Mouse (Mus musculus) urinary bladder, postnatal 4 days (tissue): ENCODE data around the gene Egfl8.
A peak's percentile ranks its signal among the peaks of the same experiment; 100 is the strongest.

Experiments used
- DNase-seq, 2 experiments: peaks; one replicate each; pipeline ENCODE4 v3.0.0; 2021 to 2022; ENCODE audit warnings: low spot score in 2 of 2

Gene Egfl8

GRCm38 (mm10) chr17:34627943-34628643 lies 12.3 kb upstream of the Egfl8 start, which contains the start of gene Ppt2:
Gene Ppt2, minus strand, starts transcription at chr17:34628510.
- peak; percentile 51 to 64 for DNase-seq

GRCm38 (mm10) chr17:34627093-34627942 lies 11.5 kb upstream of the Egfl8 start:
- peak; percentile 84 to 85 for DNase-seq

GRCm38 (mm10) chr17:34626773-34627092 lies 11.0 kb upstream of the Egfl8 start:
- peak in 1 of 2 experiments; percentile 61 for DNase-seq

GRCm38 (mm10) chr17:34626062-34626772 lies 10.4 kb upstream of the Egfl8 start:
- no peak for DNase-seq

GRCm38 (mm10) chr17:34624981-34625380 lies 9.2 kb upstream of the Egfl8 start:
- no peak for DNase-seq

- no peak for DNase-seq
Measured at GRCm38 (mm10) chr17:34623161-34623560, 7.4 kb upstream of the Egfl8 start.

- no peak for DNase-seq
Measured at GRCm38 (mm10) chr17:34621006-34621405, 5.2 kb upstream of the Egfl8 start.

GRCm38 (mm10) chr17:34618999-34619398 lies 3.2 kb upstream of the Egfl8 start:
- DNase-seq = no peak

GRCm38 (mm10) chr17:34613830-34614229 lies 1.9 kb downstream of the Egfl8 start:
- DNase-seq = no peak

- DNase-seq = no peak
Measured at GRCm38 (mm10) chr17:34613054-34613645, 2.6 kb downstream of the Egfl8 start.

GRCm38 (mm10) chr17:34611050-34611449 lies 4.7 kb downstream of the Egfl8 start:
- DNase-seq = no peak

- DNase-seq = no peak
Measured at GRCm38 (mm10) chr17:34607997-34608396, 7.8 kb downstream of the Egfl8 start.

GRCm38 (mm10) chr17:34606186-34607039 lies 9.4 kb downstream of the Egfl8 start:
- no peak for DNase-seq

- DNase-seq = peak; percentile 95 to 97
Measured at GRCm38 (mm10) chr17:34605609-34606008, 10.2 kb downstream of the Egfl8 start.

GRCm38 (mm10) chr17:34604511-34605237 lies 11.1 kb downstream of the Egfl8 start:
- no peak for DNase-seq

- DNase-seq = peak; percentile 99
Measured at GRCm38 (mm10) chr17:34604061-34604508, 11.7 kb downstream of the Egfl8 start, which contains the start of gene Agpat1. Gene Agpat1, plus strand, starts transcription at chr17:34604262.

- peak; percentile 97 to 99 for DNase-seq
Measured at GRCm38 (mm10) chr17:34603375-34604060, 12.3 kb downstream of the Egfl8 start, which contains the start of gene Rnf5. Gene Rnf5, minus strand, starts transcription at chr17:34603690.

- DNase-seq = no peak
Measured at GRCm38 (mm10) chr17:34601796-34602195, 14.0 kb downstream of the Egfl8 start.

- no peak for DNase-seq
Measured at GRCm38 (mm10) chr17:34599891-34600290, 15.9 kb downstream of the Egfl8 start.
